Mouse (Mus musculus) C2C12 (cell line): Measurements from ENCODE around the gene Ivns1abp. TPM values are rescaled to one million over a fixed set of nuclear protein-coding genes. Genes with fewer than 3 reads are reported as not detected.
A peak's percentile ranks its signal among the peaks of the same experiment; 100 is the strongest.

Source experiments
- H3K27me3 ChIP-seq: one replicate; pipeline ENCODE4 v1.6.1; 2011; ENCODE audit not compliant: control insufficient read depth, insufficient read depth, insufficient read length
- H3K36me3 ChIP-seq: one replicate; pipeline ENCODE4 v1.6.1; 2011; ENCODE audit not compliant: control insufficient read depth, insufficient read depth
- H3K4me3 ChIP-seq: one replicate; pipeline ENCODE4 v1.5.1; 2011; ENCODE audit warnings: mild to moderate bottlenecking, control low read depth; ENCODE audit not compliant: poor library complexity, insufficient read depth, severe bottlenecking
- H3K79me2 ChIP-seq: one replicate; pipeline ENCODE4 v1.6.1; 2011; ENCODE audit not compliant: control insufficient read depth, insufficient read depth
- H3K79me3 ChIP-seq: one replicate; pipeline ENCODE4 v1.6.1; 2011; ENCODE audit warnings: low read depth, control low read depth
- H3ac ChIP-seq: one replicate; pipeline ENCODE3; 2011; ENCODE audit warnings: low read depth; ENCODE audit not compliant: control insufficient read depth, insufficient read length
- CEBPB ChIP-seq: IDR thresholded peaks from one replicate; pipeline ENCODE4 v1.6.1; 2011; ENCODE audit warnings: low read depth, mild to moderate bottlenecking, control low read depth, moderate library complexity
- CTCF ChIP-seq: IDR thresholded peaks from one replicate; pipeline ENCODE4 v1.5.1; 2011; ENCODE audit not compliant: control insufficient read depth, insufficient read depth, insufficient read length
- FOSL1 ChIP-seq: IDR thresholded peaks from one replicate; pipeline ENCODE4 v1.8.0; 2011; ENCODE audit warnings: mild to moderate bottlenecking, low read length; ENCODE audit not compliant: poor library complexity, insufficient read depth, severe bottlenecking
- MAX ChIP-seq: IDR thresholded peaks from one replicate; pipeline ENCODE4 v1.6.1; 2011; ENCODE audit warnings: mild to moderate bottlenecking, control low read depth
- MYOD1 ChIP-seq: IDR thresholded peaks from one replicate; pipeline ENCODE4 v1.6.1; 2011; ENCODE audit warnings: low read depth; ENCODE audit not compliant: control insufficient read depth, insufficient read length
- MYOG ChIP-seq: IDR thresholded peaks from one replicate; pipeline ENCODE4 v1.6.1; 2011; ENCODE audit not compliant: control insufficient read depth, insufficient read length; ENCODE audit errors: extremely low read depth
- USF1 ChIP-seq: IDR thresholded peaks from one replicate; pipeline ENCODE4 v1.6.1; 2011; ENCODE audit warnings: low read depth, mild to moderate bottlenecking, control low read depth, moderate library complexity
- long read RNA-seq, 2 experiments: library from polyadenylated mRNA; unstranded; transcript quantifications; one replicate each; pipeline ENCODE4 v2.0.0; 2019 to 2020
- polyA plus RNA-seq: library from polyadenylated mRNA; unstranded; fragments of >200 nt; fragmentation: generic; extraction: Trizol; gene quantifications from one replicate; pipeline ENCODE4 v1.2.1, GENCODE M21; 2012; ENCODE audit warnings: missing spikeins

Ivns1abp gene
- 38.6 TPM for polyA plus RNA-seq
- long read RNA-seq, experiment 1, transcript Ivns1abp-201 (15 exons, 3,511 nt), result major isoform, 63 of 95 reads
- long read RNA-seq, experiment 1, transcript Ivns1abp-203 (8 exons, 2,783 nt), result minor isoform, 9 of 95 reads
- long read RNA-seq, experiment 1, partial matches to known transcripts, result 13 of 95 reads
- long read RNA-seq, experiment 1, other reads (novel, unspliced or antisense), result 7 of 95 reads
- long read RNA-seq, experiment 2, transcript Ivns1abp-204 (15 exons, 3,315 nt), result minor isoform, 26 of 1,024 reads
- long read RNA-seq, experiment 2, transcript Ivns1abp-203 (8 exons, 2,783 nt), result minor isoform, 117 of 1,024 reads
- long read RNA-seq, experiment 2, transcript Ivns1abp-202 (14 exons, 3,337 nt), result minor isoform, 26 of 1,024 reads
- long read RNA-seq, experiment 2, transcript Ivns1abp-201 (15 exons, 3,511 nt), result major isoform, 732 of 1,024 reads
- long read RNA-seq, experiment 2, partial matches to known transcripts, result 25 of 1,024 reads
- long read RNA-seq, experiment 2, other reads (novel, unspliced or antisense), result 98 of 1,024 reads

- TF ChIP-seq MAX (peak; percentile 93), MYOD1 (no peak), MYOG (no peak), USF1 (peak; percentile 42)
- H3K79me3 ChIP-seq, result peaks cover 43% of the 10 kb centered on the region
- H3K79me2 ChIP-seq, result peaks cover 52% of the 10 kb centered on the region
- no peaks in the 10 kb centered on the region for H3K27me3 ChIP-seq
- peak within 1 kb of the TSS; percentile 99 for H3ac ChIP-seq
- peaks cover 22% of the 10 kb centered on the region for H3K36me3 ChIP-seq
- H3K4me3 ChIP-seq, result peak within 1 kb of the TSS; percentile 76
Observed at GRCm38 (mm10) chr1:151344283-151345108, at the start of gene Ivns1abp. TSS of gene Ivns1abp (plus strand) at chr1:151344477.

- no peaks in the 10 kb centered on the region for H3K79me2 ChIP-seq
- no peaks in the 10 kb centered on the region for H3K27me3 ChIP-seq
- no peaks in the 10 kb centered on the region for H3K36me3 ChIP-seq
- TF ChIP-seq CEBPB, result no peak
- TF ChIP-seq CTCF, result no peak
- no peak for TF ChIP-seq MYOD1
- TF ChIP-seq FOSL1, result no peak
- no peak for TF ChIP-seq MAX
- TF ChIP-seq USF1, result no peak
- no peaks in the 10 kb centered on the region for H3K79me3 ChIP-seq
- no peak overlapping the region for H3ac ChIP-seq
- no peak overlapping the region for H3K4me3 ChIP-seq
Observed at GRCm38 (mm10) chr1:151295486-151295885, 48.8 kb upstream of the Ivns1abp start.

- Histone ChIP-seq H3K79me2 (no peaks in the 10 kb centered on the region), H3K36me3 (no peaks in the 10 kb centered on the region), H3K4me3 (no peak overlapping the region), H3K27me3 (no peaks in the 10 kb centered on the region), H3K79me3 (no peaks in the 10 kb centered on the region), H3ac (no peak overlapping the region)
- TF ChIP-seq FOSL1 (no peak), CEBPB (no peak), MAX (no peak), USF1 (no peak), CTCF (no peak), MYOD1 (no peak), MYOG (no peak)
Observed at GRCm38 (mm10) chr1:151296621-151297020, 47.7 kb upstream of the Ivns1abp start.

- H3K27me3 ChIP-seq, result no peaks in the 10 kb centered on the region
- no peak overlapping the region for H3K4me3 ChIP-seq
- no peaks in the 10 kb centered on the region for H3K36me3 ChIP-seq
- TF ChIP-seq CTCF (no peak), MYOD1 (no peak)
- no peak overlapping the region for H3ac ChIP-seq
- H3K79me3 ChIP-seq, result no peaks in the 10 kb centered on the region
- no peaks in the 10 kb centered on the region for H3K79me2 ChIP-seq
Observed at GRCm38 (mm10) chr1:151297025-151297424, 47.3 kb upstream of the Ivns1abp start.

- no peaks in the 10 kb centered on the region for H3K79me2 ChIP-seq
- no peak overlapping the region for H3K4me3 ChIP-seq
- no peaks in the 10 kb centered on the region for H3K36me3 ChIP-seq
- H3K79me3 ChIP-seq, result no peaks in the 10 kb centered on the region
- no peaks in the 10 kb centered on the region for H3K27me3 ChIP-seq
- H3ac ChIP-seq, result no peak overlapping the region
- TF ChIP-seq USF1, result no peak
- no peak for TF ChIP-seq CTCF
- no peak for TF ChIP-seq FOSL1
- TF ChIP-seq MYOG, result no peak
- TF ChIP-seq MYOD1, result no peak
- no peak for TF ChIP-seq CEBPB
- no peak for TF ChIP-seq MAX
Observed at GRCm38 (mm10) chr1:151297596-151297995, 46.7 kb upstream of the Ivns1abp start.

- TF ChIP-seq MYOD1, result no peak
- TF ChIP-seq MAX, result no peak
- no peak for TF ChIP-seq CEBPB
- no peak for TF ChIP-seq CTCF
- TF ChIP-seq MYOG, result no peak
- no peak for TF ChIP-seq USF1
- Histone ChIP-seq H3K79me3 (no peaks in the 10 kb centered on the region), H3K4me3 (no peak overlapping the region), H3K27me3 (no peaks in the 10 kb centered on the region), H3K79me2 (no peaks in the 10 kb centered on the region), H3K36me3 (no peaks in the 10 kb centered on the region), H3ac (no peak overlapping the region)
Observed at GRCm38 (mm10) chr1:151301456-151301855, 42.8 kb upstream of the Ivns1abp start.
